Comparison of ENCODE assay signal across 10 mouse cellular contexts in genomic region chr6:146602601-146603000, GRCm38 (mm10).
"Had no signal": no experiment of that assay in that cellular context is flagged by ENCODE, and none has a peak within 500 bp of the region (broad histone marks: within the 10 kb centered on the region; RNA-seq: fewer than 3 reads in every experiment).

No protein-coding gene starts in this region.

- DNase-seq: kidney, adult 9 months; kidney, postnatal 14 days; kidney, postnatal 4 days; liver; liver, postnatal 0 days; lung, embryonic 14.5 days; right cerebral cortex, adult 18-20 months; right cerebral cortex, postnatal 14 days; right cerebral cortex, postnatal 4 days; thymus, postnatal 25 days had no signal
